In genomic region chr16:8513236-8513906, GRCm38 (mm10) we compare ENCODE assay signal across 8 mouse cellular contexts. TPM values are rescaled to one million over a fixed set of nuclear protein-coding genes. Genes with fewer than 3 reads are reported as not detected.
DNase-seq lines count a peak whose midpoint lies in the region; ATAC-seq and TF ChIP-seq lines count a peak whose summit lies in the region.

Gene Abat (plus strand): TSS chr16:8513429.

- DNase-seq in MEL-GATA-1-ER (ENCODE audit: extremely low read depth, low read depth): peak; percentile 81
- DNase-seq in cerebellum, adult 8-10 months: peak; percentile 91
- DNase-seq in frontal cortex, adult 2 months (ENCODE audit: extremely low spot score in 1 of 2, low spot score in 1 of 2): peak; percentile 89 to 96
- DNase-seq in layer of hippocampus, adult 2 months (ENCODE audit: low spot score in 2 of 2): peak; percentile 94 to 96
- DNase-seq in lung, adult 18-20 months: peak; percentile 91 to 94
- peak; percentile 73 for DNase-seq in thymus, postnatal 0 days (ENCODE audit: low spot score)

- H3K4me3 ChIP-seq in layer of hippocampus, adult 2 months: peak within 1 kb of the TSS; percentile 71
- peak within 1 kb of the TSS; percentile 79 for H3K4me3 ChIP-seq in olfactory bulb, adult 2 months (ENCODE audit: insufficient read depth, low read depth, low read length)

- peak; percentile 90 to 95 for ATAC-seq in hematopoietic stem cell, adult 5-6 weeks (replicated peaks in 1 of 2; ENCODE audit: insufficient read depth in 1 of 2, low FRiP score in 2 of 2, low TSS enrichment in 1 of 2, low read depth in 1 of 2, poor library complexity in 2 of 2, severe bottlenecking in 2 of 2)

- no peak for TF ChIP-seq CTCF in layer of hippocampus, adult 2 months (conservative IDR thresholded peaks at IDR 0.05)
- TF ChIP-seq CTCF in olfactory bulb, adult 2 months (IDR thresholded peaks at IDR 0.05; ENCODE audit: insufficient read depth, low read depth, low read length): no peak

- peak within 1 kb of the TSS; percentile 91 for H3K27ac ChIP-seq in layer of hippocampus, adult 2 months
- H3K27ac ChIP-seq in olfactory bulb, adult 2 months (ENCODE audit: insufficient read depth, low read depth, low read length): peak within 1 kb of the TSS; percentile 84

- H3K4me1 ChIP-seq in olfactory bulb, adult 2 months (ENCODE audit: control insufficient read depth, insufficient read depth, low read length): peaks cover 30% of the 10 kb centered on the region

- under 1% methylated on average over 46 of the region's 46 CpGs for WGBS in olfactory bulb, adult 2 months

- TF ChIP-seq POLR2A in olfactory bulb, adult 2 months (IDR thresholded peaks at IDR 0.05; ENCODE audit: insufficient read depth, low read depth, low read length): peak; percentile 97

RNA-seq across cellular contexts. Expression of gene Abat, which starts in this region (rescaled TPM):
- polyA plus RNA-seq in frontal cortex, adult 2 months (2012; rRNA removed): 198 and 208 TPM in 2 replicates
- total RNA-seq in hematopoietic stem cell, adult 5-6 weeks (2017): 0.44 and 1.1 TPM in 2 replicates
- total RNA-seq in layer of hippocampus, adult 2 months (2021): 100 to 1,000 TPM; 134 to 137 TPM
- polyA plus RNA-seq in olfactory bulb, adult 2 months (2012; ENCODE audit: insufficient read depth, insufficient read length, low replicate concordance, missing spikeins): 131 and 165 TPM in 2 replicates
- polyA plus RNA-seq in thymus, postnatal 0 days (2015; fragmentation: Nextera tagmentation; extraction: Ambion mirVana): 9.3 and 13.9 TPM in 2 replicates

Comparison
In these comparisons a context has a peak if more than half of its experiments do, and no peak if none do; other contexts are left out.
1. Peak in every context shown above with its lines: DNase-seq, ATAC-seq, H3K4me3 ChIP-seq and H3K27ac ChIP-seq.
2. RNA of gene Abat (total RNA-seq): 134 to 137 TPM in layer of hippocampus, adult 2 months; 0.44 to 1.1 TPM in hematopoietic stem cell, adult 5-6 weeks; every median in the first group is over 10 times any median in the second.